Mouse (Mus musculus) MEL-GATA-1-ER (cell line): ENCODE results near the gene Efcab10.
A peak's percentile ranks its signal among the peaks of the same experiment; 100 is the strongest.

ENCODE experiments used
- DNase-seq: peaks from one replicate; pipeline ENCODE4 v3.0.0-alpha.2; 2012; ENCODE audit warnings: low read depth; ENCODE audit errors: extremely low read depth

The Efcab10 gene

DNA sequence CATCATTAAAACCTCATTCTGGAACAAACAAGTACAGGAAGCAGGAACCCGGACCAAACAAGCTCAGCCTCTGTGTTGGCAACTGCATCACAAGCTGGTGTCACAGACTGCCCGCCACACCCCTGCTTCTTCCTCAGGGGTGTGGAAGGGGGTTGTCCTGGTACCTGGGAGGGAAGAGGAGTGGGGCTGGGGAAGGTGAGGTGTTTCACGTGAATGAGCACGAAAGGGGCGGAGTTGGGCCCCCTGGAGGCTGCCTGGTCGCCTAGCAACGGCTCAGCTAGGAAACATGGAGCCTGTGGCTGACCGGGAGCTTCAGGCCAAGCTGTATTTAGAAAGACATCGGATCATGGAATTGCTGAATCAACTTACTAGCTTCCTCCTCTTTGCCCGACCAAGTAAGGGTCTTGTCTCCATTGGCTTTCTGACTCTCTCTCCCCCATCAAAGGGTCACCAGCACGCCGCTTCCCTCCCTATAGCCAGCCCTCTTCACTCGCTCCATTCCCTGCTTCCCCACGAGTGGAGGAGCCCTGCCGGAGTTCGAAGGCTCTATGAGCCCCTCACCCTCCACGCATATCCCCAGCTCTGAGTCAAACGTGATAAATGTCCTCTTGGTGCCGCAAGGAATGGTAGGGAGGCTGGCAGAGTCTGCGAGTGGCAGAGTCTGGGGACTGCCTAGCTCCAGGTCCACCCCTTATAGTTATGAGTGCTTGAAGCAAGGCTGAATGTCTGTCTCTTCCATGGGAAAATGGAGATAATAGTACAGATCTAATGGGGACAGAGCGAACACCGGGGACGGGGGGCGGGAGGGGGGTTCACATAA lies at the start of gene Efcab10:
Efcab10 (plus strand) TSS at position 51 of the 820 bp plus-strand sequence.
- no peak for DNase-seq

DNA sequence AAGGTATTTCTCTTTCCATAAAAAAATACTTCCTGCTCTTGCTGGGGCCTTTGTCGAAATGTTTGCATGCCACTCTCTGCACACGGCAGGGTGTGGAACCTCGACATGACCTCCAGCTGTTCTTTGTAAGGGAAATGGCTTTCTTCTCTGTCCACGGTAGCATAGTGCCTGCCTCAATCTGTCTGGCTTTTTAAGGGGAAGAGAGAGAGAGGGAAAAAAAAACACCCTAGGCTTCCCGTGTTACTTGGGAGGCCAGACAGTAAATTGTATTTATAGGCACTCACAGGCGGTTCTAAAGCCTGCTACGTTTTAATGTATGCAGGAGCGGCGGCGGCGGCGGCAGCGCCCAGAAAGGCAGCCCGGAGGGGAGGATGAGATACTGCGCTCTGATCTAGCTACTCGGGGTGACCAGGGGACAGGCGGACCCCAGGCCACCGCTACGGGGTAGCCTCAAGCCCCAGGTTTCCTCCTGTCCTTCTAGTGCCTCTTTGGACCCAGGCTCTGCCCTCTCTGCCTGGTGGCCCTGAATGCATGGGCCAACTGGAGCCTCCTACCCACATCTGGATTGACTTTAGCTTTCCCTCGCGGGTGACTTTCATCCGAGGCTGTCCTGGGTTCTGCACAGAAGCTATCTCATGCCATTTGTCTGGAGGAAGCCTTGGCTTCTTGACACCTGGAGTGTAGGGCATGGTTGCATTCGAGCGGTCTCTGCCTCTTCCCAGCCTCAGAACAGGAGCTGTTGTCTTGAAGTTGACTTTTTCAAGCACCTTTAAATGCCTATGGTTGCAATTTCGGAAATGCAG lies 49.5 kb upstream of the Efcab10 start:
- DNase-seq = no peak

DNA sequence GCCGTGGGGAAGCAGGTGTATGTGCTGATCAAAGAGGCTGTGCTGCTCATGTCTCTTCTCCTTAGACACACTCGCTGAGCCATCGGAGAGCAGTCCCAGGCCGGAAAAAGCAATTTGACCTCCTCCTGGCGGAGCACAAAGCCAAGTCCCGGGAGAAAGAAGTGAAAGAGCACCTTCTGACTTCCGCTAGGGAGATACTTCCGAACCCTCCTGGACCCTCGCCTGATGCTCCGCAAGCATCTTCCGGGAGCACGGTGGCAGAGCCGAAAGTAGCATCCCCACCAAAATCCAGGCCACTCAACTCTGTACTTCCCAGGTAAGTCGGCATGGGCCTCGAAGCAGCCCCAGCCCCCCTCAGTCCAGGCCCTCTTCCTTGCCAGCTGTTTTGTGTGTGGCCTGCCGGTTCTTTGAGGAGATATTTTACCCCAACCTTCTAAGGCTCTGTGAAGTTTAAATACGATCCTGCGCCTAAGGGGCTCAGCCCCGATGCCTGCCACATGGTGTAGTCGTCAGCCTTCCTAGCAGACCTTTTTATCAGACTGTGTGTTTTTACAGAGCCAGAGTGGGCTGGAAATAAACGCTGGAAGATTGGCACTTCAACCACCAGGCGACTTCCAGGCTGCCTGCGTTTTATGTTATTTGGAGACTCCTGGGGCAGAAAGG lies 48.8 kb upstream of the Efcab10 start:
- no peak for DNase-seq

DNA sequence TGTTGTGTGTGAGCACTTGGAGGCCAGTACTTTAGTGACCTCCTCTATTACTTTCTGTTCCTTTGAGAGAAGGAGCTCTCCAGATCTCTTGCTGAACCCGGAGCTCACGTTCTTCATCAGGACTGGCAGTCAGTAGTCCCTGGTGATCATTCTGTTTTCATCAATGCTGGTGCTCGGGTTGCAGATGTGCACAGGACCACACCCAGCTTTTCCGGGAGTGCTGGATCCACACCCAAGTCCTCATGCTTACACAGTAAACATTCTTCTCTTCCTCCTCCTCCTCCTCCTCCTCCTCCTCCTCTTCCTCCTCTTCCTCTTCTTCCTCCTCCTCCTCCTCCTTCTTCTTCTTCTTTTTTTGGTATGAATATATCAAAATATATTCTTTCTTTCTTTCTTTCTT lies 42.0 kb upstream of the Efcab10 start:
- DNase-seq = no peak

DNA sequence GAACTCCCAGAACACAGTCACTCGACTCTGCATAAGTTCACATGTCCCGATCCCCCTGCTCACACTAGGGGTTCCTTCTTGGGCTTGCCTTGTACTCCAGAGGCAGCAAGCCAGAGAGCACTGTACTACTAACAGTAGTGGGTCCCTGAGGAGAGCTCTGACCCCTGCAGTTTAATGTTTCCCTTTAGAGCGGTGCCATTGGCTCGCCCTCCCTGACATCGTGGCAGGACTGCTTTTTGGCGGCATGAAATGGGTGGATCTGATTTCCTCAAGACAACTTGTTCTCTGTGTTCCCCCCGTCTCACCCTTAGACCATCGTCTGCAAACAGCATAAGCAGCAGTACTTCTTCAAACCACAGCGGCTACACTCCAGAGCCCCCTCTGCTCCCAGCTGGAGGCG lies 36.3 kb upstream of the Efcab10 start:
- DNase-seq = no peak

DNA sequence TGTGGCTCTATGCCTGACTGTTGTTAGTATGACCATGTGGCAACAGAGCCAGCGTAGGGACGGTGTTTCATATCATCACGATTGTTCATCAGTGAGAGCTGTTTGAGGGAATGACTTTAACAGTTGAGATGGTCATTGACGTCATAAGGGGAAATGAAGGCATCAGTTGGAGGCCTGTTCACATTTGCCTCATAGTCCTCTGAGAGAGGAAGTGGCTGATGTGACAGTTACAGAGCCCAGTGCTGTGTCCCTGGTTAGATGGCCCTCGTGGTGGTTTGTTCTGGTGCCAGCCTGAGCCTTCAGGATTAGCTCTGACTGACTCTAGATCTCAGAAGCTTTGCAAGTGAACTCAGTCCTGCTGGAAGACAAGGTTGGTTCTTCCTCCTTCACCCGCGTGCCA lies 35.4 kb upstream of the Efcab10 start:
- no peak for DNase-seq

DNA sequence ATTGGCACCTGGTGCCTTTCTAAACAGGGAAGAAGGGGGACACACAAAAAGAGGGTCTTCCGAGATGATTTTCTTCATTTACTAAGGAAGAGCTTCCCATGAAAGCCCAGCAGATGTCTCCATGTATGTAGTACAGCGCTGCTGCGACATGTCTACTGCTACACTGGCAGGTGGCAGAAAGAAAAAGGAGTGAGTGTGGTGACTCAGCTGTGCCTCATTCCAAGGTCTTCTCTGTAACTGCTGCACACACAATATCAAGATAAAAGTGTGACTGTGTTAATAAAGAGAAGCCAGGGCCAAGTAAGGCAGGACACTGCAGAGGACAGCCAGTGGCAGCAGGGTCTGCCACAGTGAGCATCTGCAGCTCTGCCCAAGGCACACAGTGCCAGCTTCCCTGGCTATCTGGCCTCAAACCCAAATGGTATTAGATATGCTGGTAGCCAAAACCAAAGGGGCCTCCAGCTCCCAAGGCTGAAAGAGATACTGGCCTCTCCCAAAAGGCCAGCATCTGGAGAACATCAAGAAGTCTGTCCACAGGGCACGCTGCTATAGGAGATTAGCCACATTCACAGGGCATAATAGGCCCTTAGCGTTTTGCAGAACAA lies 34.7 kb upstream of the Efcab10 start:
- no peak for DNase-seq

DNA sequence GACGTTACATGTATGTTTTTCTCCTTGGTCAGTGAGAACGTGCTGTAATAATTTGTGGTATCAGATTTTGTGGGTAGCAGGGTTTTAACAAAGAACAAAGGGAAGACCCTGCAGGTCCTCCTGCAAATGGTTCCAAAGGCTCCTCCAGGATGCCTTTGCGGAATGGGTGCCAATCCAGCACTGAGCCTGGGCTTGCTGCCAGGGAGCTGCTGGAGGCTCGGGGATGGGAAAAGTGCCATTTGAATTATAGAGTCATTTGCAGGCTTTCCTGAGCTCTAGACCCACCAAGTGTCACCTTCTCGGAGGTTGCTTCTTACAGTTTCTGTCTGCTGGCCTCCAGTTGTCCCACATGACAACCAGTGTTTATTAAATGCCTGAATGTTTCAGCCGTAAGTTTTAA lies 33.9 kb upstream of the Efcab10 start:
- DNase-seq = no peak

DNA sequence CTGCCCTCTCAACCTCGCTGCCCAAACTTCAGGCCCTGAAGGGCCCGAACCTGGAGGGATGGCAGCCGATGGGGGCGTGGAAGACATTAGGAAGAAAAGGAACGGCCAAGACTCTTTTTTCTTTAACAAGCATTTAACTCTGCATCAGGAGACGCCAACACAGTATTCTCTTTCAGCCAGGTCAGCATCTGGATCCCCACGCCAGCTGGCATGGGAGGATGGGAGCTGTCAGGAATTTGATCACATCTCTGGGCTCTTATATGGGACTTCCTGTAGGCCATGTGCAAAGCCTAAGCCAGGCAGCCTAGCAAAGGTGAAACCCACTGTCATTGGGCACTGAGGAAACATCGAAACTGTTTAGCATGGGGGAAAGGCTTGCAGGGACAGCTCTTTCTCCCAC lies 30.1 kb upstream of the Efcab10 start:
- no peak for DNase-seq

DNA sequence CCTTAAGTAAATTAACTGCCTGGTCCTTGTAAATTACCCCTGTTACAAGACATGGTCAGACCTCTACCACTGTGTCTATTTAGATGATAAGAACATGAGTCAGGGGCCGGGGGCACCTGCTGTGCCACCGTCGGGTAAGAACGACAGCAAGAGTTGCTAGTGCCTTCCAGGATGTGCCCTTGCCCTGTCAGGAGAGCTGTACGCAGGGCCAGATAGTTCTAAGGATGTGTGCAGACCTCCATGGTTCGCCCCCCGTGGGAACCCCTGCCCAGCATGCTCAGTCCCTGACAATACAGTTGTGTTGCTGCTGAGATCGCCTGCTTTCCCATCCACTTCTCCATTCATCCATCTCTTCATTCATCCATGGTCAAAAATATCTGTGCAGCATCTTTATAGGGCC lies 29.5 kb upstream of the Efcab10 start:
- no peak for DNase-seq

DNA sequence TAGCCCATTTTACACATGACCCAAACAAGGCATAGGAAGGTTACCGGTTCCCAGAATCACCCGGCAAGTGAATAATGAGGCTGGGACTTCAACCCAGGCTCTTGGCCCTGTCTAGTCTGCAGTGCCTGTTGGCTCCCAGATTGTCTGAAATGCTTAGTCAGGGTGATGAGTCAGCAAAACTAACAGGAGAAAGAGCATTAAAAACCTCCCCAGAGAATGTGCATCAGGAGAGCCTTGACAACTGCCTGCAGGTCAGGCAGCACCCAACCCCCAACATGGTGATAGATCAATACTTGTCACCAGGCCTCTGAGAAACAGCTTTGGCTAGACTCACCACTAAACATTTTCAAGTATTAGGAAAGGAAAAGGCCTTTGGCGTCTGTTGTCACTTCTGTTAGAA lies 25.1 kb upstream of the Efcab10 start:
- DNase-seq = no peak

DNA sequence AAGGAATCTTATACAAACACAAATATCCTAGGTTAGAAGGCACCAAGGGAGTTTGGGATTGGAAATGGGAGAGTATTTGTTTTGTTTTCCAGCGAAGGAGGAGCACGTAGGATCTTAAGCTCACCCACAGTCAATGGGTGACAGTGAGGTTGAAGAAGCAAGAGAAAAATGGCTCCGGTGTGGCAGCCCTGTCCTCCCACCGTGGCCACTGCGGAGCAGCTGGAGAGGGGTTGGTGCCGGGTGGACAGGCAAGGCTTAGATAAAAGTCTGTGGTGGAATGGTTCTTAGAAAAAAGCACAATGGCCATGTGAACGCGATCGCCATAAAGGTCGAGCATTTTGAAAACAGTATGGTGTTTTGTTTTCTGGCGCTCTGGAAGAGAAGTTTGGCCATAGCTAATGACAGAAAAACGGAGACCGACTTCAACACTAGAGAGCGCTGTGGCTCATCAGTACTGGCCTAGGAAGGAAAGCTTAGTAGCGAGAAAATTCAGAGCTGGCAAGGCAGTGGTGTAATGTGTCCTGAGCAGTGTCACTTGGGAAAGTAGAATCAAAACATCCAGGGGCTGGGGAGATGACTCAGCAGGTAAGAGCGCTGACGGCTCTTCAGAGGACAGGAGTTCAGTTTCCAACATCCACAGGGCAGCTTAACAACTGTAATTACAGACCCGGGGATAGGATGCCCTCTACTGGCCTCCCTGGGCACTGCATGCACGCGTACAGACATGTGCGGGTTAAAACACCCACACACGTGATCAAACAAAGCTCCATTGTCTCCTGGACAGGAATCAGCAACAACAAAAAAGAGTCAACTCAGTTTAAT lies 14.8 kb upstream of the Efcab10 start:
- DNase-seq = peak; percentile 67

DNA sequence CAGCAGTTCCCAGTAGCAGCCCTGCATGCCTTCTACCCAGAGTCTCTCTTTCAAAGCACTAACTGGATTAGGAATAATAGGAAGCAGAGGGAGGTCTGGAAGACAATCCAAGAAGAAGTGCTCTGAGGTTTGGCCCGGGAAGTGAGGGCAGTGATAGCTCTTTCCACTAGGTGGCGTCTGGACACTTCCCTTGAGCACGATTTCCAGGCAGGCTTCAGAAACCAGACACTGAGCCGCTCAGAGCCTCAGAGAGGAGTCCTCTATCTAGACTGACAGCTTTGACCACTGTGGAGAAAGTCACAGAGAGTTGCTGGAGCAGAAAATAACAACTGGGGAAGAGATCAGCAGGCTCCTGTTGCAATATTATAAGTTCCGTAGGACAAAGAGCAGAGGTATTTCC lies 5.8 kb upstream of the Efcab10 start:
- no peak for DNase-seq

DNA sequence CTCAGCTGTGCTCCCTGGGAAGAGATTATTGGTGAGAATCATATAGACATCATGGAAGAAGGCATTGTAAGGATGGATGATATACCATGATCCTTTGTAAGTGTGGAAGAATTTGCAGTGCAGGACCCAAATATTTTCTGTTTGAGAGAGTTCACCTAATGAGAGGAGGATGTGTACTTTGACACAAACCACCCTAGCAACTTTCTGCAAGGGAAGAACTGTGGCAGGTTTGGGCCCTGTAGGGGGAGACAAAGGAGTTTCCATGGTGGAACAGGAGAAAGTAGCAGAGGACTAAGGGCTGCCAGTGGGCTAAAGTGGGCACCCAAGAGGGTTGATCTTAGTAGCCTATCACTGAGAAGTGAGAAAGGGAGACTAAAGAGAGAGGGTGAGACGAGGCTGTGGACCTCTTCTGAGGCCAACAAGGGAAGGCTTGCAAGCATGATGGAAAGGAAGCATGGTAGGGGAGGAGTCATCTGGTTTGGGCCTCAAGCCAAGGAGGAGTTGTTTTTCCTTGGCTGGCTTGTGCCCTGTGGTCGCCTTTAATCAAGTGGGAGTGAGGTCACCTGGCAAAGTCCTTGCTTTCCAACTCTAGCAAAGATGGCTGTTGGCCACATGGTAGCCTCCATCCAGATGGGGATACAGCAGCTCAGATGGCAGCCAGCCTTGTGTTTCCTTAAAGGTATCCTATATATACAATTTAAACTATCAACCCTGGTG lies 3.7 kb upstream of the Efcab10 start:
- no peak for DNase-seq

DNA sequence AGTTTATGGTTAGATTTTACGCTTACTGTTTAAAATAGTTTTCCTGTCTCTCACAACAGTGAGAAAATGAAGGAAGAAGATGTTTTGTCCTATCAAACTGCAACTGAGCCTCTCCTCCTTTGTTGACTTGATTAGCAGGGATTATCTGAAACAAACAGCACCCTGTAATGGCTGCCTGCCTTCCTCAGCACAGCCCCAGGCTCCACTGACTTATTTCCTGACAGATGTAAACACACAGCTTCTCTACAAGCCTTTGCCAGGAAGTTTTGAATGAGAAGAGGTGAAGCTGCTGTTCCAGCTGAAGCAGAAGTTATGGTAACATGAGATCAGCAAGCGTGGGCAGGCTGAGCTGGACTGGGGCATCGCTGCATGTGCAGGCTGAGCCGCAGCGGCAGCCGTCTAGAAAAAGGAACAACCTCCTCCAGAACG lies 8.6 kb downstream of the Efcab10 start:
- peak; percentile 61 for DNase-seq

DNA sequence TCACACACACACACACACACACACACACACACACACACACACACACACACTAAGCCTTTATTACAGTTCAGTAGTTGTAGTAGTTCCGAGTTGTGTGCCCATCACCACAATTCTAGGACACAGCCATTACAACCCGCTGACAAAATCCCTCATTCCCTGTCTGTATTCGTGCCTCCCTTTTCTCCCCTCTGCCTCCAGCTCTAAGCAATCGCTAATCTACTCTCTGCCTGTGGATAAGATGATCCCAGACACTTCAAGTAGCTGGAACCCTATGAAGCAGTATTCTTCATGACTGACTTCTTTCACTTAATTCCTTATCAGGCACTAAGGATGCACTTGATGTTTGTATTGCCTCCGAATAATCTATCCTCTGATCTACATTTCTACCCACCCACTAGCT lies 10.3 kb downstream of the Efcab10 start:
- no peak for DNase-seq

DNA sequence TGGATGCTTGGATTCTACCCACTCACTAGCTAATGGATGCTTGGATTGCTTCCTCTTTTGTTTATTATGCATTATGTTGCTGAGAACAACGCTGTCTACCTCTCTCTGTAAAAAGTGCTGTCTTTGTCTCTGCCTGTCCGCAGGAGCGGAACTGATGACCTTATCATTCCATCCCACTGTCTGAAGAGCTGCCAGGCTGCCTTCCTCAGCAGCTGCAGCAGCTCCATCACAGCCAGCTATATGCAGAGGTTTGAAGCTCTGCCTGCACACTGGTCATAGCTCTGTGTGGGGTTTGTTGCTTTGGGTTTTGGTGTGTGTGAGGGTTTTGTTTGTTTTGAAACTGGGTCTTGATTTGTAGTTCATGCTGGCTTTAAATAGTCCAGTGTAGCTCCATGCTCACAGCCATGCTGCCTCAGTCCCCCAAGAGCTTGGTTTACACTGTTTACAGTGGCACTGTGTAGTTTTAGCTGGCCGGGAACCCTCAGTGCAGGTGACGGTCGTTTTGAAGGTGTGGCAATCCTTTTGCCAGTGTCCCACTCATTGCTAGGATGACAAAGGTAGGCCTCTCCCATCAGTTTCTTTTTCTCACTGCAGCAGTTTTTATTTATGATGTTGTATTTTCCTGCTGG lies 10.9 kb downstream of the Efcab10 start:
- peak; percentile 76 for DNase-seq

DNA sequence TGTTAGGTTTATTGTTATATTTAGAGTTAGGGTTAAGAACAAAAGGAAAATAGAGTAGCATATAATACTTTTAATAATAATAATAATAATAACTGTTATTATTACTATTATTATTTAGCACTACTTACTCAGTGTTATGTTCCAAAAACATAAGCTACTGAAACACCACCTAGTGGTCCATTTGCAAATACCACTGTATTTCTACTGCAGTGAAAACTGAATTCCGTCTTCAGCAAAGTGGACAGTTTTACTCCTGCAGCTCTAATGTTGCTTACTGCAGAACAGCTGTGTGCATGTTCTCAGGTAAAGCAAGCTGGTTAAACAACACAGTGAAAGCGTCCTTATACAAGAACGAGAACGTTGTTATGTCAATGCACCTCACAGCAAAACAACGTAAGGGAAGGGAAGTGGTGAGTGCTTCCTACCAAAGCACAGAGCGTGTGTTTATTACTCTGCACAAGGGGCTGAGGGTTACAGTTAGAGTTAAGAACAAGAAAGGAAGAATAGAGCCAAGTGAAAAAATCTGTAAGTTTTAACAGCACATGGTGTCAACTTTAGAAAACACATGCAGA lies 17.0 kb downstream of the Efcab10 start:
- no peak for DNase-seq

DNA sequence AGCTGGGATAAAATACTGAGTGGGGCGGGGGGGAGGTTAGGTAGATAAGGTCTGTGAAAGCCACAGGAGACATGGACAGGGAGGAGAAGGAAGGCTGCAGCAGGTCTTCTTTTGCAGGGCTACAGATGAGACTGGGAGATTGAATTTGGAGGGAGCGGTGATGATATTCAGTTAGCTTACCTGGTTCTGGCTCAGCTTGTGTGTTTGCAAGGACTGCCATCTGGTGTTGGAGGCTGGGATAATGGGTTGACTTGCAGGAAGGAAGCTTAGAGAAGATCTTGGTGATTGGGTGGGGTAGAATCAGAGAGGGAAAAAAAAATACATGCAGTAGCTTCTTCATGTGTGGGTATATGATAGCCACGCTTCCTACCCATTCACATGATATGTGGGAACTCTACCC lies 29.7 kb downstream of the Efcab10 start:
- DNase-seq = no peak
